Mouse (Mus musculus) bone marrow macrophage, adult 2 months (primary cell): ENCODE data around the gene Rsl1d1. TPM values are rescaled to one million over a fixed set of nuclear protein-coding genes. Genes with fewer than 3 reads are reported as not detected.

Experiments used
- H3K27ac ChIP-seq: 2 replicates; pipeline ENCODE4 v1.5.1; 2012; ENCODE audit warnings: low read depth, low read length; ENCODE audit not compliant: insufficient read depth
- H3K4me1 ChIP-seq: 2 replicates; pipeline ENCODE4 v1.6.1; 2012; ENCODE audit warnings: low read length; ENCODE audit not compliant: control insufficient read depth, insufficient read depth
- H3K4me3 ChIP-seq: 2 replicates; pipeline ENCODE4 v1.5.1; 2012; ENCODE audit warnings: mild to moderate bottlenecking, low read length, moderate library complexity; ENCODE audit not compliant: insufficient read depth
- CTCF ChIP-seq: IDR thresholded peaks from 2 replicates; pipeline ENCODE4 v1.5.1; 2012; ENCODE audit warnings: low read depth, mild to moderate bottlenecking, low read length, moderate library complexity
- POLR2A ChIP-seq: IDR thresholded peaks from 2 replicates; pipeline ENCODE4 v1.6.1; 2012; ENCODE audit warnings: mild to moderate bottlenecking, low read depth, low read length, borderline replicate concordance
- polyA plus RNA-seq: library from polyadenylated mRNA; stranded (reverse); fragments of >200 nt; gene quantifications from 2 replicates; pipeline ENCODE4 v1.2.4, GENCODE M21; 2012; ENCODE audit not compliant: missing spikeins, insufficient read depth, insufficient read length

The Rsl1d1 gene
- 51.3 and 53.4 TPM in 2 replicates for polyA plus RNA-seq

DNA sequence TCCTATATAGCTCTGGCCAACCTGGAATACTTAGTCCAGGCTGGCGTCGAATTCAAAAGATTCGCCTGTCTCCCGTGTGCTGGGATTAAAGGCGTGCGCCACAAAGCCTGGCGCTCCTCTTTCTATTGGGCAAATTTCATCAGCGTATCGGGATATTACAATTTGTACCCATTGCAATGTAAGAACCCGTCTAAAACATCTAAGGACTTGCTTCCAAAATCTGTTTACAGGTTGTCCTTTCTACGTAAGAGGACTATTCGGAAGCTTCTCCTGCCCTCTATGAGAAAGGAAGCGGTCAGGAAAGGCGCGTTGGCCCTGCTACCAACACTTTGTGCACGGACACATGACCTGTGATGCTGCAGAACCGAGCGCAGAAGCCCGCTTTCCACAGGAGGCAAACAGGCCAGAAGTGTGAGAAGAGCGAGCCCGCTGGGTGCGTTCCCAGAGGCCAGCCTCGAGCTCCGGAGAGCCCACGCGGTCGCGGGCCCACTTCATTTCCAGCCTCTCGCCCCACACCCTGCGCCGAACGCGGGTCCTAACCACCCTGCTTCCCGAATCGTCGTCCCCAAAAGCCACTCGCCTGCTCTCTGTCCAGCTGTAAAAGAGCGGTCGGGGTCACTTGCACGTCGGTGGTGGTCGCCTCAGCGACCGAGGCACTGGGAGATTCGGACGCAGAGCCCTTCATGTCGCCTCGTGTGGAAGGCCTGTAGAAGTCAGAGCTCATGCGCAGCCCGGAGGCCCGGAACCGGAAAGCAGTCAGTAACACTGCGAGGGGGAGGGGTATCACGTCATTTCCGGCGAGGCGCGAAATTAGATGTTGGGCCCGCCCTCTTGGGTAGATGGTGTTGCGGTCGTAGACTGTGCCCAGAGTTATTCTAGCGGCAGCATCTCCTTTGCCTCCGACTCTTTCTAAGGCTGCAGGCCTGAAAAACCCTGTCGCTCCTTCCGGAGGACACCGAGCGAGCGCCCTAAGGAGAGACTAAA, at the start of gene Rsl1d1:
Gene Rsl1d1 (minus strand): TSS at position 761 of the 984 bp plus-strand sequence.
- Histone ChIP-seq H3K27ac (peak within 1 kb of the TSS; percentile 82), H3K4me3 (peak within 1 kb of the TSS; percentile 94), H3K4me1 (peaks cover 10% of the 10 kb centered on the region)
- no peak; the same call in 1 of the 2 replicates for TF ChIP-seq POLR2A
- TF ChIP-seq CTCF: no peak

DNA sequence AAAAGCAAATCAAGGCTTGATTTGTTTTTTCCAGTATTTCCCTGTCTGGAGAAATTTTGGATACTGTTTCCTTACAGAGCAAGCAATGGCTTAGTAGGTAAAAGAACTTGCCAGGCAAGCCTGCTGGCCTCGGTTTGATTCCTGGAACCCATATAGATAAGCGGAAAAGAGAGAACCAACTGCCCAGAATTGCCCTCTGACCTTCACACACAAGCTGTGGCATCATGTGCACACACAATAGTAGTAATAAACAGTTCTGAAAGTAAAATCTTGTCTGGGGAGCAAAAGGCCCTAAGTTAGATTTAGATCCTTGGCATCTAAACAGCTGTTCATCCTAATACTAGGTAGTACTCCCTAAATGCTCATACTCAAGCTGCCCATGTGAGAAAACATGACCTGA, 44.7 kb upstream of the Rsl1d1 start:
- Histone ChIP-seq H3K27ac (no peak overlapping the region), H3K4me3 (no peak overlapping the region), H3K4me1 (peaks cover 13% of the 10 kb centered on the region)
- no peak for TF ChIP-seq POLR2A
- TF ChIP-seq CTCF: no peak

DNA sequence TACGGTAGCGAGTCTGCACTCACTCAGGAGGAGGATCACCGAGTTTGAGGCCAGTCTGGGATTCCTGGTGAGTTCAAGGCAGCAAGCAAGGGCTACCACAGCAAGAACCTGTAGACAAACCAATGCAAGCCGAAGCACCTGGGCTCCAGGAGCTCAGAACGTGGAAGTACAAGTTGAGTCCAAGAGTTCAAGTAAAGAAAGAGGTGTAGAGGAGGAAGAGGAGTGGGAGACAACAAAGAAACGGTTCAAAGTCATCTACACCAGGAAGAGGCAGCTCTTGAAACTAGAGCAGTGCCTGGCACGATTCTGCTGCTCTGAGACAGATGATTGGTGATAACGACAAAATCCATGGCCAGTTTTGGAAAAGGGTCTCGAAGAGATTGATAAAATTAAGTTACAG, 42.6 kb upstream of the Rsl1d1 start:
- no peak overlapping the region for H3K27ac ChIP-seq
- H3K4me3 ChIP-seq: no peak overlapping the region
- no peak for TF ChIP-seq POLR2A
- no peak for TF ChIP-seq CTCF
- H3K4me1 ChIP-seq: peaks cover 9% of the 10 kb centered on the region

DNA sequence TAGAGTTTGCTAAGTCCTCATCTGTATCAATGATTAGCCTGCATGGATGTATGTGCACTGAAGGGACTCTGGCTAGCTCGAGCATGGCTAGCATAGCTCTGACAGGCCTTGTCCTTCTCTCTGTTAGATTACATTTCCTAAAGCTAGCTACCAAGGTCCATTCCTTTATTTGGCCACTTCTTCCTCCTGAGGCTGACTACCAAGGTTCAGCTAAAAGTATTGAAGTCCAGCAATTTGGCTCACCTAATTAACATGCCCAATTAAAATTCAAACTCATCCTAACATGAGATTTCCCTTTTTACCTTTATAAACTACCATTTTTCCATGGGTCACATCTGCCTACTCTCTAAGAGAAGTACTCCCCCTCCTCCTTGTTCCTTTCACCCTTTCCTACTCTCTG, 39.3 kb upstream of the Rsl1d1 start:
- H3K4me1 ChIP-seq: peaks cover 3% of the 10 kb centered on the region; the same call in 1 of the 2 replicates
- H3K4me3 ChIP-seq: no peak overlapping the region
- no peak overlapping the region for H3K27ac ChIP-seq
- TF ChIP-seq CTCF (no peak), POLR2A (no peak)

DNA sequence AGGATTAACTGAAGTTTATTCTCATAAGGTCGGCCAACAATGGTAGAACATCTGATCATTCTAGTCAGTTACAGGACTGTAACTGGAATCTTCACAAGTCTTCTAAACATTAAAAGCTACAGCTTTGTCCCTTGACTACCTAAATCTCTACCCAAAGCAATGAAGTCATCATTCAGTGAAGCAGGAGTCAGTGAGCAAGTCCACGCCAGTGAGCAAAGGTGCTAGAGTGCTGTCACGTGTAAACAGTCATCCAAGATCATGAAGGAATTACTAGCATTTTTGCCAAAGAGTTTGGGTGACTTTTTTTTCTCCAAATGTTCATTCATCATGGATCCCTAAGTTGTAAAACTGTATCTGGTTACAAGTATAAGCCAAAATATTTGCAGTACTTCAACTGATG, 14.7 kb upstream of the Rsl1d1 start:
- Histone ChIP-seq H3K4me1 (no peaks in the 10 kb centered on the region), H3K27ac (no peak overlapping the region), H3K4me3 (no peak overlapping the region)
- TF ChIP-seq POLR2A (no peak), CTCF (no peak)

DNA sequence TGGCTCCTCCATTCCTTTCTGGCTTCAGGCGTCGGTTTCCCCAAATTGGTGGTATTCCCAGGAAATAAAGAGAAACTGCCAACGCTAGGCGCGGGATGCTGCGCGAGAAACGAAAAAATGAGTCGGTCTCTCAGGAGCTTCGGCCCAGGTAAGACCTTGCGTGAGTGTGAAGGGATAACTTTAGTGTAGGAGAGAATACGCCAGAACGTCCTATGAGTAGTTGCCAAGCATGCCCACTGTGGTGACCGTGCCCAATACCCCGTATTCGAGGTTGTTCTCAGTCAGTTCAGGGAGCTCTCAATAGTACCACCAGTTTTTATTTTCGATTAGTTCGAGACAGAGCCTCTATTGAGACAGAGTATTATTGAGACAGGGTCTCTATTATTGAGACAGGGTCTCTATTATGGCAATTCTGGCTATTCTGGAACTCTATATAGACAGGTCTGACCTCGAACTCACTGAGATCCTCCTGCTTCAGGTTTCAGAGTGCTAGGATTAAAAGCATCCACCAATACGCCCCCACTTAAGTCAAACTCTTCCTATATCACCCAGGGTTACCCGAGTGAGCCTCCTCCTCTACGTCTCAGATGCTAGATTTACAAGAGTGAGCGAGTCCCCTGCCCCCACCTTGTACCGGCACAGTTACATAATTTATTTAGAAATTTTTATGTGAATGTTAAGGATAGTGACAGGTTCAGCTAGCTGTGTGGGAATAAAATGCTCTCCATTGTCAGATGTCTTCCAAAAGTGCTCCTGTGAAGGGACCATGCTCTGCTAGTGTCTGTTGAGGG, 664 bp upstream of the Rsl1d1 start:
- peak overlapping the region; percentile 30; the same call in 1 of the 2 replicates for H3K27ac ChIP-seq
- TF ChIP-seq POLR2A: no peak
- no peak for TF ChIP-seq CTCF
- H3K4me1 ChIP-seq: peaks cover 10% of the 10 kb centered on the region
- peak overlapping the region; percentile 94 for H3K4me3 ChIP-seq

DNA sequence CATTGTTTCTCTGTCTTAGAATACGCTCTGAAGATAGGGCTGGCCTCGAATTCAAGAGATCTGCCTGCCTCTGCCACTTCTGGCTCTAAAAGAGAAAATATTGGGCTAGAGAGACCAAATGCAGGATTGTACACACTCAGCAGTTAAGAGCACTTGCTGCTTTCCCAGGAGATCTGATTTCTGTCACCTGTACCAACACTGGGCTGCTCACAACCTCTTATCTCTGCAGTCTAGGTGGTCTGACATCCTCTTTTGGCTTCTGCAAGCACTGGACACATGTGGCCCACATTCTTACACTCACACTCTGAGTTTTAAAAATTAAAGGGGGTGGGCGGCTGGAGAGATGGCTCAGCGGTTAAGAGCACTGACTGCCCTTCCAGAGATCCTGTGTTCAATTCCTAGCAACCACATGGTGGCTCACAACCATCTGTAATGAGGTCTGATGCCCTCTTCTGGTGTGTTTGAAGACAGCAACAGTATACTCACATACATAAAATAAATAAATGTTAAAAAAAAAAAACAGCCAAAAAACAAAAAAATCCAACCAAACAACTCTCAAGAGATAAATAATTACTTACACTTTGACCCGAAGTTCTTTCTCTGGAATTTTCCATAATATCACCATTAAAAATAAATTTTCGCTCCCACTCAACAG, 1.3 kb downstream of the Rsl1d1 start:
- H3K4me3 ChIP-seq: peak overlapping the region; percentile 94
- no peak overlapping the region for H3K27ac ChIP-seq
- no peak for TF ChIP-seq POLR2A
- no peak for TF ChIP-seq CTCF
- peaks cover 10% of the 10 kb centered on the region for H3K4me1 ChIP-seq

DNA sequence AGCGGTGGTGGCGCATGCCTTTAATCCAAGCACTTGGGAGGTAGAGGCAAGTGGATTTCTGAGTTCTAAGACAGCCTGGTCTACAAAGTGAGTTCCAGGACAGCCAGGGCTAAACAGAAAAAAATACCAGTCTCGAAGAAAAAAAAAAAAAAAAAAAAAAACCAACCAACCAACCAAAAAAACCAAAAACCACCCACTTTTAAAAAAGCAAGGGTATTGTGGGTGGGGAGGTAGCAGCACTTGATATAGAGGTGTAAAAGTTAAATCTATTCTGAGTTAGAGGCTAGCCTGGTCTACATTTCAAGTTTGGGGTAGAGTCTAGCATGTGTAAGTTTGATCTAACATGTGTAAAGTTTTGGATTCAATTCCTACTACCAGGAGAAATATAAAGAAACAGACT, 2.9 kb downstream of the Rsl1d1 start:
- Histone ChIP-seq H3K4me3 (no peak overlapping the region), H3K27ac (no peak overlapping the region), H3K4me1 (peaks cover 10% of the 10 kb centered on the region)
- TF ChIP-seq CTCF: no peak

DNA sequence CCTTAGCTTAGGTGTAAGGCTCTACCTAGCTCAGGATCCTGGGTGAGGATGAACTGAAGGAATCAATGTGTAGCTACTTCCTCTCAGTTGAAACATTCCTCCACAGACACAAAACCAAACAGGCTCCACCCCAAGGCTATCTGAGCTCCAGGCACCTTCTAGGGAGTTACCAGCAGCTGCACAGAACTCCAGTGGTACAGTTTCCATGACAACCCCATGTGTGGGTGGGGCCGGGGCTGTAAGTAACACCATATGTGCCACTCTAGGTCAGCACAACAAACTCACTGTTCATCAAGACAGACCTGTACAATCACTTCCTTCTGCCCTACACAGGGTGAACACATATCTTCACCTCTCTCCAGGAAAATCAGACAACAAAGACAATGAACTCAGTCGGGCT, 4.7 kb downstream of the Rsl1d1 start:
- H3K27ac ChIP-seq: no peak overlapping the region
- H3K4me1 ChIP-seq: peaks cover 8% of the 10 kb centered on the region
- no peak for TF ChIP-seq POLR2A
- no peak for TF ChIP-seq CTCF
- H3K4me3 ChIP-seq: no peak overlapping the region
